Mouse (Mus musculus) CH12.LX (cell line): ENCODE measurements around the gene Adora3.

Source experiments
- MYC ChIP-seq: IDR thresholded peaks from 2 replicates; pipeline ENCODE4 v1.6.1; 2011; ENCODE audit warnings: low read depth, mild to moderate bottlenecking, improper control_type of control experiment, low read length
- ZNF384 ChIP-seq: IDR thresholded peaks from 2 replicates; pipeline ENCODE4 v1.6.1; 2012; ENCODE audit warnings: low read depth, low read length, improper control_type of control experiment, inconsistent platforms

GRCm38 (mm10) chr3:105831584-105831983 is 39.1 kb upstream of the Adora3 start:
- no peak for TF ChIP-seq MYC
- no peak for TF ChIP-seq ZNF384
